Mouse (Mus musculus) midbrain, embryonic 14.5 days (tissue): ENCODE data around the gene Ankrd55. TPM values are rescaled to one million over a fixed set of nuclear protein-coding genes. Genes with fewer than 3 reads are reported as not detected.

ENCODE experiments used
- ATAC-seq: fragments of 200-750 bp; cut with Nextera tagmentation; 2 replicates; pipeline ENCODE4 v1.8.0; 2017; ENCODE audit warnings: moderate number of reproducible peaks, moderate library complexity; ENCODE audit not compliant: low FRiP score, low TSS enrichment
- DNase-seq: peaks from one replicate; pipeline ENCODE4 v3.0.0-alpha.2; 2015
- H3K27ac ChIP-seq: fragments of 300-500 bp; sonication (generic); replicated peaks from 2 replicates; pipeline ENCODE4 v1.5.1; 2014; ENCODE audit warnings: mild to moderate bottlenecking, low read depth, low read length, moderate library complexity
- H3K27me3 ChIP-seq: fragments of 300-500 bp; sonication (generic); 2 replicates; pipeline ENCODE4 v1.6.1; 2014; ENCODE audit warnings: low read length, control low read depth, mixed read lengths; ENCODE audit not compliant: control insufficient read depth, insufficient read depth
- H3K36me3 ChIP-seq: fragments of 300-500 bp; sonication (generic); 2 replicates; pipeline ENCODE4 v1.6.1; 2014; ENCODE audit warnings: low read length, control low read depth; ENCODE audit not compliant: control insufficient read depth, insufficient read depth
- H3K4me1 ChIP-seq: fragments of 300-500 bp; sonication (generic); 2 replicates; pipeline ENCODE4 v1.6.1; 2014; ENCODE audit warnings: mild to moderate bottlenecking, antibody characterized with exemption, low read length, control low read depth; ENCODE audit not compliant: control insufficient read depth, insufficient read depth
- H3K4me2 ChIP-seq: fragments of 300-500 bp; sonication (generic); 2 replicates; pipeline ENCODE4 v1.6.1; 2014; ENCODE audit warnings: mild to moderate bottlenecking, low read length, moderate library complexity
- H3K4me3 ChIP-seq: fragments of 300-500 bp; sonication (generic); replicated peaks from 2 replicates; pipeline ENCODE4 v1.5.1; 2014; ENCODE audit warnings: low read depth, low read length
- H3K9ac ChIP-seq: fragments of 300-500 bp; sonication (generic); replicated peaks from 2 replicates; pipeline ENCODE4 v1.6.1; 2014; ENCODE audit warnings: mild to moderate bottlenecking, low read length, moderate library complexity
- H3K9me3 ChIP-seq: fragments of 300-500 bp; sonication (generic); 2 replicates; pipeline ENCODE4 v1.6.1; 2016; ENCODE audit warnings: low read length, control low read depth, mixed read lengths; ENCODE audit not compliant: control insufficient read depth
- WGBS: fragments of 180-500 bp; shearing (Covaris S2); extraction: QIAGEN DNeasy Blood & Tissue Kit; methylation state at CpG from one replicate; pipeline ENCODE4 v1.1.7; 2014; 5-methylcytosine and 5-hydroxymethylcytosine counted together
- polyA plus RNA-seq: library from polyadenylated mRNA; unstranded; fragments of >200 nt; fragmentation: Nextera tagmentation; extraction: Ambion mirVana; gene quantifications from 2 replicates; pipeline ENCODE4 v1.2.1, GENCODE M21; 2014

The Ankrd55 gene
- polyA plus RNA-seq, 1 experiment from 2014 or later: 5.3 TPM

DNA sequence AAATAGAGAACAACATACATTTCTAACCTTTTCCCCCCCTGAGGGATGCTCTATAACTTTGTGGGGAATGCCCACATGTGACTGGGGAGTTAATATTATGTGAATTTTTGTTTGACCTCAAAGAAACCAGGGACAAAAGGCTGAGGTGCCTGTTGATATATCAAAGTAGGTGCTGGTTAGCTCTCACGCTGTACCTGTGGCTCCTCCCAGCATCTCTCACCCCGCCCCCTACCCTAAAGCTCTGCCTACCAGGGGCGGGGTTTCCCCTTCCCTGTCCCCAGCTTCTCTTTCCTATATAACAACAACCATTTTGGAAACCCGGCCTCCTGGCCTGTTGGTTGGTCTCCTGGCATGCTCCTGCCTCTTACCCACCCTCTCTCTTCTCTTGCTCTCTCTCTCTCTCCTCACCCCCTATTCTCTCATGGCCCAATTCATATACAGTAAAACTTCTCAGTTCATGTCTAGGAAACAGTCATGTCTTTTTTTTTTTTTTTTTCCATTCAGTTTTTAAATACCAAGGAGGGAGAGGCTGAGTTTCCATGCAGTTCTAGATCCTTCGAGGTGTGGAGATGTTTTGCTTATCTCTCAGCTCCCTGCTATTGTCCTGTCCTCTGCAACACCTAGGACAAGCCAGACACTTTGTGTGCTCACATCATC is 54.8 kb downstream of the Ankrd55 start:
- H3K27ac ChIP-seq: no peak overlapping the region
- H3K36me3 ChIP-seq: no peaks in the 10 kb centered on the region
- H3K4me3 ChIP-seq: no peak overlapping the region
- no peak overlapping the region for H3K9ac ChIP-seq
- H3K4me1 ChIP-seq: no peaks in the 10 kb centered on the region
- H3K27me3 ChIP-seq: no peaks in the 10 kb centered on the region
- ATAC-seq: no peak
- 72% methylated on average over 5 of the region's 5 CpGs for WGBS
- no peaks in the 10 kb centered on the region for H3K9me3 ChIP-seq
- H3K4me2 ChIP-seq: no peak overlapping the region
- DNase-seq: no peak

DNA sequence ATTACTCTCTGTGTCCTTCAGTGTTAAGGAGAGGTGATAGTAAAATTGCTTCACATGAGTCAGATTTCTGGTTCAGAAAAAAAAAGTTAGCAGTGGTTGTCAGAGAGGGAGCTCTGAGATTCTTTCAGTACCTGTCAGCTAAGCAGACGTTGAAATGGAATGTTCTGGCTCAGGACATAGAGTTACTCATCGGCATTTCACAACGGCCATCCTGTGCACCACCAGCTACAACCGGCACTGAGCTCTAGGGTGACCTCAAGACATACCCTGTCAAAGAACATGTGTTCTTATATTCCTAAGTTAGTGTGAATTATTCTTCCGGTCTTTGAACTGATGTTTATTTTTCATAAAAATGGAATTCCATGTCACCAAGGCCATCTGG is 55.4 kb downstream of the Ankrd55 start:
- Histone ChIP-seq H3K36me3 (no peaks in the 10 kb centered on the region), H3K27me3 (no peaks in the 10 kb centered on the region), H3K9ac (no peak overlapping the region), H3K4me1 (no peaks in the 10 kb centered on the region), H3K27ac (no peak overlapping the region), H3K4me2 (no peak overlapping the region), H3K4me3 (no peak overlapping the region), H3K9me3 (no peaks in the 10 kb centered on the region)
- ATAC-seq: no peak
- WGBS: 90% methylated on average over 5 of the region's 5 CpGs
- no peak for DNase-seq

DNA sequence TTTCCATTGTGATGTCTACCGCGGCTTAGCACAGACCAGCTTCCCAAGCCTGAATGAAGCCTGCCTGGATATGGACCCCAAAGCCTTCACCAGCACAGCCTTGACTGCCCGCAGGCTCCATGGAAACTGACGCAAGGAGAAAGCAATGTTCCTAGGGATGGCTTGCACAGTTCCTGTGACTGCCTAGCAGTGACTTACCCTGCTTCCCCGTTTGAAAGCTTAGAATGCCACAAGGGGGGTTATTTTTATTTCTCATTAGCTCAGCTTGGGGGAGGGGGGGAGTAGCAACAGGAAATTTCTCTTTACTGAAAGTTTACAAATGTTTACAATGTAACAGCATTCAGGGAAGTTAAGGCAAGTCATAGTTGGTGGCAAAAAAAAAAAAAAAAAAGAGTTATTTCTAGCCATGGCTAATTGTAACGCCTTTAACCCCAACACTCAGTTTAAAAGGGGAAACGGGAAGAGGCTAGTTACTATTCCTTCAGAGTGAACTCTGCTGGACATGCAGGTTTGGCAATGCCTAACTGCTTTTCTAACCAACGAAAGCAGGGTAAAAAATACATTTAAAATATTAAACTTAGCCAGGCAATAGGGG is 56.1 kb downstream of the Ankrd55 start:
- DNase-seq (no peak), ATAC-seq (no peak)
- WGBS: 71% methylated on average over 8 of the region's 8 CpGs
- no peak overlapping the region for H3K9ac ChIP-seq
- no peak overlapping the region for H3K27ac ChIP-seq
- H3K4me1 ChIP-seq: no peaks in the 10 kb centered on the region
- H3K27me3 ChIP-seq: no peaks in the 10 kb centered on the region
- no peaks in the 10 kb centered on the region for H3K9me3 ChIP-seq
- no peaks in the 10 kb centered on the region for H3K36me3 ChIP-seq
- H3K4me3 ChIP-seq: no peak overlapping the region
- no peak overlapping the region for H3K4me2 ChIP-seq

DNA sequence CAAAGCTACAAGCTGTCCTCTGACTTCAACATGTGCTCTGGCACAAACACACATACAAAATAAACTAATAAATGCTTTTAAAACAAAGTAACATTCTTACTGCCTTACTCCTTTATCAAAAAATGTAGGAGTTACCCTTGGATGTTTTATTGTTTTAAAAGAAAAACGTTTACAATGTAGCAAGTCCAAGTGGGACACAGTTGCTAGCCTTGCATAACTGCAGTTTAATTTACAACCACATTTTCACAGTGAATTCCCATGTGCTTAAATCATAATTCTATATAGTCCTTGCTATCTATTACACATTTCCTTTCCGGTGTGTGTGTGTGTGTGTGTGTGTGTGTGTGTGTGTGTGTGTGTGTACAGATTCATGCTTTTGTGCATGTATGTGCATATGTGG is 57.3 kb downstream of the Ankrd55 start:
- no peak overlapping the region for H3K9ac ChIP-seq
- H3K36me3 ChIP-seq: peaks cover 2% of the 10 kb centered on the region; the same call in 1 of the 2 replicates
- 83% methylated on average over 2 of the region's 2 CpGs for WGBS
- DNase-seq: no peak
- no peak overlapping the region for H3K27ac ChIP-seq
- H3K27me3 ChIP-seq: no peaks in the 10 kb centered on the region
- H3K4me3 ChIP-seq: no peak overlapping the region
- H3K4me2 ChIP-seq: no peak overlapping the region
- ATAC-seq: no peak
- no peaks in the 10 kb centered on the region for H3K4me1 ChIP-seq
- H3K9me3 ChIP-seq: no peaks in the 10 kb centered on the region

DNA sequence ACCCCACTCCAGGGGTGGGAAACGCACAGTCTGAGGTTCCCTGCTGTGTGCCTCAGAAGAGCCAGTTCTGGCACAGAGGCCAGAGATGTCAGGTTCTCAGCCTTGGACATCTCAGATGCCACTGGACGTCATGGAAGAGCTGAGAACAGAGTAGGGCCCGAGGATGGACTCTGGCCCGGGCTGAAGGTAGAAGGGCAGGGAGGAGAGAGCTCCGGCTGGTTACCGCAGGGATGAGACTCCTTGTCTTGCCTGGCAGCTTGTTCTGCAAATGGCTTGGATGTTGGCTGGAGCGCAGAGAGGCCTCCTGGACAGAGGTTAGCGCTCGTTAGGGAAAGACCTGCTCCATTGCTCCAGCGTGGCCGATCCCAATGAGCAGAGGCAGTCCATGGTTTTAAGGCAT is 57.8 kb downstream of the Ankrd55 start:
- H3K36me3 ChIP-seq: peaks cover 2% of the 10 kb centered on the region; the same call in 1 of the 2 replicates
- H3K9ac ChIP-seq: no peak overlapping the region
- H3K9me3 ChIP-seq: no peaks in the 10 kb centered on the region
- H3K27ac ChIP-seq: no peak overlapping the region
- WGBS: 83% methylated on average over 11 of the region's 11 CpGs
- H3K27me3 ChIP-seq: no peaks in the 10 kb centered on the region
- ATAC-seq (no peak), DNase-seq (no peak)
- no peaks in the 10 kb centered on the region for H3K4me1 ChIP-seq
- H3K4me2 ChIP-seq: no peak overlapping the region
- no peak overlapping the region for H3K4me3 ChIP-seq

DNA sequence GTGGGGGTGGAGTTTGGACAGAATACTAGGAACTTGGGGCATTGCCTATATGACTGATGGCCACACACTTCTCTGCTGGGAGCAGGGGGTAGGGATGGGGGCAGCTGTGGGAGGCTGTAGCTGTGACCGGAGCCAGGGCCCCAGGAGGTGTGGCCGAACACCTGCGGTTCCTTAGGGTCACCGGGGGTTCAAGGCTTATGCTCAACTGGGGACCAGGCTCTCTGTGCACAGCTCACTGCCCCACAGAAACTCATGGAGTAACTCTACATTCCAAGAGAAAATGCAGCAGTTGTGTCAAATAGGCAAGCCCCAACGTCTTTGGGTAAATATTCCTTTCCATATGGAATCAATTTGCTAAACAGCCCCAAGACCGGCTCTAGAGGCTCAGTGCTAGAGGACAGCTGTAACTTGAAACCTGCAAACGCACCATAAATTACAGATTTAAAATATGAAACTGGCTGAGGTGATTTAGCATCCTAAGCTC is 58.5 kb downstream of the Ankrd55 start:
- no peak overlapping the region for H3K4me3 ChIP-seq
- no peak overlapping the region for H3K9ac ChIP-seq
- ATAC-seq (no peak), DNase-seq (no peak)
- H3K9me3 ChIP-seq: no peaks in the 10 kb centered on the region
- H3K27me3 ChIP-seq: no peaks in the 10 kb centered on the region
- H3K27ac ChIP-seq: no peak overlapping the region
- no peak overlapping the region for H3K4me2 ChIP-seq
- 75% methylated on average over 7 of the region's 7 CpGs for WGBS
- H3K4me1 ChIP-seq: no peaks in the 10 kb centered on the region
- peaks cover 2% of the 10 kb centered on the region; the same call in 1 of the 2 replicates for H3K36me3 ChIP-seq

DNA sequence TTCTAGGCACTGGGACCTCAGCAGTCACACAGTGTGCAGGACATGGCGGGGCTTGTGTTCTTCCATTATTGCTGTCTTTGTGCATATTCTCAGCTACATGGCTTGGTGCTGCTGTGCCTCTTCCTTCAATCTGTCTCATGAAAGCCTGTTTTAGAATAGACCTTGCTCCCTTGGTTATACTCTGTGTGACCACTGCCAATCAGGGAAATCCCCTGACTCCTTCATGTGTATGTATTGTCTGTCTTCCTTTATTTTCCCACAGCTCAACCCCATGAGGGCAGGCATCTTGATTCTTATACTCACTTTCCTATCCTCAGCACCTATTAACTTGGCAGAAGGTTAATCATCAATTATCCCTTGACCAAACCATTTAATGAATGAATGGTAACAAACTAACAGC is 60.0 kb downstream of the Ankrd55 start:
- DNase-seq (no peak), ATAC-seq (no peak)
- peaks cover 2% of the 10 kb centered on the region; the same call in 1 of the 2 replicates for H3K4me1 ChIP-seq
- H3K4me3 ChIP-seq: no peak overlapping the region
- H3K27ac ChIP-seq: no peak overlapping the region
- no peak overlapping the region for H3K4me2 ChIP-seq
- H3K9me3 ChIP-seq: no peaks in the 10 kb centered on the region
- no peak overlapping the region for H3K9ac ChIP-seq
- H3K27me3 ChIP-seq: no peaks in the 10 kb centered on the region
- WGBS: 93% methylated on average over 1 of the region's 1 CpGs
- peaks cover 2% of the 10 kb centered on the region; the same call in 1 of the 2 replicates for H3K36me3 ChIP-seq

DNA sequence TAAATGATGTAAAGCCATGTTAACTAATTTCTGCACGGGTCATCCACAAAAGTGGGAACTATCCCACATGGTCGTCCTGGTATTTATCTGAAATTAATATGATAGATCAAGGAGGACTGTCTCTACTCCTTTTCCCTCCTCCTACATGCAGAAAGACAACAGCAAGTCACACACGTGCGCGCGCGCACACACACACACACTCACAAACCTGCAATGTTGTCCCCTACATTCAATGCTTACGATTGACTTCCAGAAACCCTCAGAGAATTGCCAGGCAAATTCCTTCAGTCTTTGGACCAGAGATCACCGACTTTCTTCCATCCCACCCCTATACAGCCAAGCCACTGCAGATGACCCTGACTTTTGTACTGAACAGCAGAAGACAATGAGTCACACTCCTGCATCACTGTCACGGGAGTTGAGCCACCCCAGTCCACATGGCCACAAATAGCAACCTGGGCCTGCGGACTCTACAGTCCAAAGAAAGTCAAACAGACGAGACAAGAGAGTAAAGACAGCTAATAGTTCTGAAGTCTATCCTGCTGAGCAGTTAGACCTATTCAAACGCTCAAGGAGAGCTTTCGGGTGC is 60.7 kb downstream of the Ankrd55 start:
- ATAC-seq: no peak
- no peak overlapping the region for H3K27ac ChIP-seq
- H3K9me3 ChIP-seq: no peaks in the 10 kb centered on the region
- no peak overlapping the region for H3K4me3 ChIP-seq
- no peak overlapping the region for H3K4me2 ChIP-seq
- H3K9ac ChIP-seq: no peak overlapping the region
- no peaks in the 10 kb centered on the region for H3K27me3 ChIP-seq
- 92% methylated on average over 14 of the region's 14 CpGs for WGBS
- DNase-seq: no peak
- H3K4me1 ChIP-seq: peaks cover 9% of the 10 kb centered on the region
- H3K36me3 ChIP-seq: peaks cover 2% of the 10 kb centered on the region; the same call in 1 of the 2 replicates

DNA sequence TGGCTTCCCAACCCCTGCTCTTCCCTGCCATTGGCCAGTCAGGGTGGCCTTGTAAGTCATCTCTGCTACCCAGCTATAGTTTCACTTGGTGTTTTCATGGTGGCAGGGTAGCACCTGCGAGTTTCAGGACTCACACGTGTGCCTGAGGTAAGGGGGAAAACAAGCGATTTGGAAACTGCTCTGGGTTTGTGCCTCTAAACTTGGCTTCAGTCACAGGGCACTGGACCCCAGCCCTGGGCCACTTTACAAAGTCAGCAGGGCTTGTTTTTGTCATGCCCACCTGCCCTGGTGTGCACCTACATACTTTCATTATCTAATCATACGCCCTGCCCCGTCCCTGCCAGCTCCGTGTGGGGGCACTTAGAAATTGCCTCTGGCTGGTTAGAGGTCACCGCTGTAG is 61.2 kb downstream of the Ankrd55 start:
- H3K4me3 ChIP-seq: no peak overlapping the region
- H3K27me3 ChIP-seq: no peaks in the 10 kb centered on the region
- 97% methylated on average over 7 of the region's 7 CpGs for WGBS
- DNase-seq (no peak), ATAC-seq (no peak)
- peaks cover 13% of the 10 kb centered on the region for H3K4me1 ChIP-seq
- peaks cover 2% of the 10 kb centered on the region; the same call in 1 of the 2 replicates for H3K36me3 ChIP-seq
- no peak overlapping the region for H3K4me2 ChIP-seq
- H3K27ac ChIP-seq: no peak overlapping the region
- H3K9me3 ChIP-seq: no peaks in the 10 kb centered on the region
- H3K9ac ChIP-seq: no peak overlapping the region
